Mouse (Mus musculus) limb, embryonic 10.5 days (tissue): ENCODE results near the gene Pard3. TPM values are rescaled to one million over a fixed set of nuclear protein-coding genes. Genes with fewer than 3 reads are reported as not detected.

Experiments used
- DNase-seq: peaks from one replicate; pipeline ENCODE4 v3.0.0-alpha.2; 2017; ENCODE audit warnings: low spot score
- H3K27ac ChIP-seq: fragments of 300-500 bp; sonication (generic); 2 replicates; pipeline ENCODE4 v1.5.1; 2016; ENCODE audit warnings: mild to moderate bottlenecking
- H3K27me3 ChIP-seq: fragments of 300-500 bp; sonication (generic); 2 replicates; pipeline ENCODE4 v1.6.1; 2016; ENCODE audit warnings: low read depth, mild to moderate bottlenecking; ENCODE audit not compliant: poor library complexity, severe bottlenecking
- H3K36me3 ChIP-seq: fragments of 300-500 bp; sonication (generic); 2 replicates; pipeline ENCODE4 v1.6.1; 2016; ENCODE audit warnings: mild to moderate bottlenecking, moderate library complexity
- H3K4me1 ChIP-seq: fragments of 300-500 bp; sonication (generic); 2 replicates; pipeline ENCODE4 v1.6.1; 2016
- H3K4me3 ChIP-seq: fragments of 300-500 bp; sonication (generic); 2 replicates; pipeline ENCODE4 v1.5.1; 2016; ENCODE audit warnings: mild to moderate bottlenecking, moderate library complexity
- H3K9me3 ChIP-seq: fragments of 300-500 bp; sonication (generic); replicated peaks from 2 replicates; pipeline ENCODE4 v1.6.1; 2016; ENCODE audit warnings: mild to moderate bottlenecking
- WGBS: fragments of 180-500 bp; shearing (Covaris S2); methylation state at CpG from one replicate; pipeline ENCODE4 v1.1.7; 2016; 5-methylcytosine and 5-hydroxymethylcytosine counted together
- polyA plus RNA-seq: library from polyadenylated mRNA; unstranded; fragments of >200 nt; fragmentation: Nextera tagmentation; extraction: Ambion mirVana; gene quantifications from 2 replicates; pipeline ENCODE4 v1.2.1, GENCODE M21; 2016

Gene Pard3
- polyA plus RNA-seq, 1 experiment from 2014 or later: 34.8 TPM

GRCm38 (mm10) chr8:127371326-127371949 is 307.7 kb downstream of the Pard3 start:
- DNase-seq: no peak
- Histone ChIP-seq H3K27ac (no peak overlapping the region), H3K27me3 (no peaks in the 10 kb centered on the region), H3K4me1 (peaks cover 3% of the 10 kb centered on the region), H3K4me3 (no peak overlapping the region), H3K9me3 (no peaks in the 10 kb centered on the region), H3K36me3 (peaks cover 36% of the 10 kb centered on the region)
- WGBS: 96% methylated on average over 16 of the region's 16 CpGs

GRCm38 (mm10) chr8:127377775-127378174 is 314.1 kb downstream of the Pard3 start:
- H3K9me3 ChIP-seq: no peaks in the 10 kb centered on the region
- no peak overlapping the region for H3K27ac ChIP-seq
- H3K36me3 ChIP-seq: peaks cover 24% of the 10 kb centered on the region
- no peak for DNase-seq
- peaks cover 35% of the 10 kb centered on the region for H3K4me1 ChIP-seq
- WGBS: 41% methylated on average over 2 of the region's 2 CpGs
- H3K27me3 ChIP-seq: no peaks in the 10 kb centered on the region
- H3K4me3 ChIP-seq: no peak overlapping the region

- Histone ChIP-seq H3K27ac (no peak overlapping the region), H3K4me1 (peaks cover 35% of the 10 kb centered on the region), H3K4me3 (no peak overlapping the region), H3K9me3 (no peaks in the 10 kb centered on the region), H3K27me3 (no peaks in the 10 kb centered on the region), H3K36me3 (peaks cover 34% of the 10 kb centered on the region)
- no peak for DNase-seq
- 78% methylated on average over 11 of the region's 11 CpGs for WGBS
Measured at GRCm38 (mm10) chr8:127378994-127379858, 315.5 kb downstream of the Pard3 start.

GRCm38 (mm10) chr8:127381259-127381658 is 317.6 kb downstream of the Pard3 start:
- DNase-seq: no peak
- Histone ChIP-seq H3K36me3 (peaks cover 45% of the 10 kb centered on the region), H3K27ac (no peak overlapping the region), H3K4me3 (no peak overlapping the region), H3K4me1 (peaks cover 34% of the 10 kb centered on the region), H3K9me3 (no peaks in the 10 kb centered on the region), H3K27me3 (no peaks in the 10 kb centered on the region)
- WGBS: 93% methylated on average over 3 of the region's 3 CpGs

GRCm38 (mm10) chr8:127392700-127393099 is 329.0 kb downstream of the Pard3 start:
- H3K27ac ChIP-seq: no peak overlapping the region
- no peak overlapping the region for H3K4me3 ChIP-seq
- peaks cover 59% of the 10 kb centered on the region for H3K36me3 ChIP-seq
- H3K9me3 ChIP-seq: no peaks in the 10 kb centered on the region
- no peaks in the 10 kb centered on the region for H3K27me3 ChIP-seq
- peaks cover 7% of the 10 kb centered on the region; the same call in 1 of the 2 replicates for H3K4me1 ChIP-seq
- no peak for DNase-seq

GRCm38 (mm10) chr8:127395488-127395887 is 331.8 kb downstream of the Pard3 start:
- H3K4me3 ChIP-seq: no peak overlapping the region
- no peak for DNase-seq
- peaks cover 7% of the 10 kb centered on the region; the same call in 1 of the 2 replicates for H3K4me1 ChIP-seq
- H3K9me3 ChIP-seq: no peaks in the 10 kb centered on the region
- H3K27me3 ChIP-seq: no peaks in the 10 kb centered on the region
- H3K36me3 ChIP-seq: peaks cover 54% of the 10 kb centered on the region
- H3K27ac ChIP-seq: no peak overlapping the region
- WGBS: 88% methylated on average over 4 of the region's 4 CpGs

DNA sequence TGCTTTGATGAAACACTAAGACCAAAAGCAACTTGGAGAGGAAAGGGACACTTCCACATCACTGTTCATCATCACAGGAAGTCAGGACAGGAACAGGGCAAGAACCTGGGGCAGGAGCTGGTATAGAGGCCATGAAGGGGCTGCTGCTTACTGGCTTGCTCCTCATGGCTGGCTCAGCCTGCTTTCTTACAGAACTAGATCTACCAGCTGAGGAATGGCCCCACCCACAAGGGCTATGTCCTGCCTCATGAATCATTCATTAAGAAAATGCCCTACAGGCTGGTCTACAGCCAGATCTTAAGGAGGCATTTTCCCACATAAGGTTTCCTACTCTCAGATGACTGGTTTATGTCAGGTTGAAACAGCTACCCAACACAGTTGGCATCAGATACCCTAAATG is 342.1 kb downstream of the Pard3 start:
- H3K27me3 ChIP-seq: no peaks in the 10 kb centered on the region
- H3K9me3 ChIP-seq: no peaks in the 10 kb centered on the region
- H3K27ac ChIP-seq: no peak overlapping the region
- peaks cover 32% of the 10 kb centered on the region for H3K36me3 ChIP-seq
- no peak for DNase-seq
- H3K4me3 ChIP-seq: no peak overlapping the region
- no peaks in the 10 kb centered on the region for H3K4me1 ChIP-seq

DNA sequence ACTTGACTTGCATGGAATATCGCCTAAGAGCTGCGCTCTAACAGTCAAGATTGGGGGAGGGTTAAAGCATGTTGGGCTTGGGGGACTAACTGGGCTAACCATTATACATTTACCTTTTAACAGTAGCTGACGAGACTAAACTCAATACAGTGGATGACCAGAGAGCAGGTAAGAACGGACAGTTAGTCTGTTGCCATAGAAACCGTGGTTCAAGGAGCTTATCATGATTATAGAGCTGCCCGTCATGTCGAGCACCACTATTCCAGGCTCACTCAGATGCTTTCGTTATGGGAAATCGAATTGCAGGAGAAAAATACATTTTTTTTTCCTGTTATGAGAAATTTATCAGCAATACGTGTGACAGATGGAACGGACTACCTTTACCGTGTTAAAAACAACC is 346.9 kb downstream of the Pard3 start:
- Histone ChIP-seq H3K9me3 (no peaks in the 10 kb centered on the region), H3K36me3 (peaks cover 30% of the 10 kb centered on the region), H3K27ac (no peak overlapping the region), H3K4me3 (no peak overlapping the region), H3K4me1 (peaks cover 4% of the 10 kb centered on the region; the same call in 1 of the 2 replicates), H3K27me3 (no peaks in the 10 kb centered on the region)
- WGBS: 91% methylated on average over 12 of the region's 12 CpGs
- no peak for DNase-seq

GRCm38 (mm10) chr8:127411190-127411848 is 347.6 kb downstream of the Pard3 start:
- Histone ChIP-seq H3K4me1 (peaks cover 4% of the 10 kb centered on the region; the same call in 1 of the 2 replicates), H3K36me3 (peaks cover 29% of the 10 kb centered on the region), H3K27me3 (no peaks in the 10 kb centered on the region), H3K4me3 (no peak overlapping the region), H3K9me3 (no peaks in the 10 kb centered on the region), H3K27ac (no peak overlapping the region)
- 75% methylated on average over 4 of the region's 4 CpGs for WGBS
- no peak for DNase-seq

DNA sequence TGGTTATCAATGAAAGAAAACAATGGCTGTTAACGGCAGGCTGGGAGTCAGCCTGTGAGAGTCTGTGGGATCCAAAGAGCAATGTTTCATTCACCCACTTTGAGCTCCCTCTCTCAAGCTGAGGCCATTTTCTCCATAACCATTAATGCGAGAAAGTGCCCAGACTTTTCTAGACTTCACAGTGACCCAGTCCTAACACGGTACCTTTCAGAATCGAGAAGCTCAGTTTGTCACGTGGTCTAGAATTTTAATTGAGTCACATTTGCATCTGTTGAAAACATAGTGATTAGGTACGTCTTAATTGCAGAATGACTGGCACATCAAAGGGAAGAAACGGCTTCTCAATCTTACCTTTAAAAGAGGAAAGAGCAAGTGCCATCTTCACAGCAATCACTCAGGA is 359.3 kb downstream of the Pard3 start:
- no peaks in the 10 kb centered on the region for H3K9me3 ChIP-seq
- whole genome bisulfite sequencing: 41% methylated on average over 7 of the region's 7 CpGs
- H3K4me1 ChIP-seq: peaks cover 13% of the 10 kb centered on the region
- H3K4me3 ChIP-seq: no peak overlapping the region
- no peak overlapping the region for H3K27ac ChIP-seq
- H3K36me3 ChIP-seq: peaks cover 56% of the 10 kb centered on the region
- peak; percentile 19 for DNase-seq
- H3K27me3 ChIP-seq: no peaks in the 10 kb centered on the region

DNA sequence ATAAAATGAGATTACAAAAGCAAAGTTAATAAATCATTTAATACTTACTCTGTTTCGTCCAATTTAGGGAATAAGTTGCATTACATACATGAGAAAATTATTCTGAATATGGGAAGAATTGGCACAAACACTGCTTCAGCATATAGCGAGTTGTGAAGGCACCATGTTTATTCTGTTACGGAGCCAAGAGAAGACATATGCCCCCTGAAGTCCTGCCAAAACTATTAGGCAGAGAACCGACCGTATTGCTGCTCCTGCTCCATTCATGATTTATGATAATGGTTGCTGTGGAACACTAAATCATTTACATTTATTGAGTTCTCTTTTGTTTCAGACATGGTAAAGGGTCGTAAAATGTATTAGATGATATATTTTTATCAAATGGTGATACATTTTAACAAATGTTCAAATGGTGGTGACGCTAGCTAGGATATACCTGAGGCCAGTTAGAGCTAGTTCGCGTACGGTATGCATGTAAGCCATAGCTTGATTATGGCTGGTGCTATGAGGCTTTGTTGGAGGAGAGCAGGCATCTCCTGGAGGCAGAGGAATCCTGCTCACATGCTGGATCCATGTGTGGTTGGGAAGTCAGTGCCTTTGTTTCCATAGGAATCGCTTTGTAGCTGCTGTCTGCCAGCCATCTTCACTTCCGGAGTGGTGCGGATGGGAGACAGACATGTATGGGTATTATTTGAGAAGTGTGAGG is 360.7 kb downstream of the Pard3 start:
- Histone ChIP-seq H3K9me3 (no peaks in the 10 kb centered on the region), H3K4me1 (peaks cover 9% of the 10 kb centered on the region), H3K36me3 (peaks cover 55% of the 10 kb centered on the region), H3K4me3 (no peak overlapping the region), H3K27ac (no peak overlapping the region), H3K27me3 (no peaks in the 10 kb centered on the region)
- DNase-seq: peak; percentile 25
- WGBS: 90% methylated on average over 13 of the region's 13 CpGs

DNA sequence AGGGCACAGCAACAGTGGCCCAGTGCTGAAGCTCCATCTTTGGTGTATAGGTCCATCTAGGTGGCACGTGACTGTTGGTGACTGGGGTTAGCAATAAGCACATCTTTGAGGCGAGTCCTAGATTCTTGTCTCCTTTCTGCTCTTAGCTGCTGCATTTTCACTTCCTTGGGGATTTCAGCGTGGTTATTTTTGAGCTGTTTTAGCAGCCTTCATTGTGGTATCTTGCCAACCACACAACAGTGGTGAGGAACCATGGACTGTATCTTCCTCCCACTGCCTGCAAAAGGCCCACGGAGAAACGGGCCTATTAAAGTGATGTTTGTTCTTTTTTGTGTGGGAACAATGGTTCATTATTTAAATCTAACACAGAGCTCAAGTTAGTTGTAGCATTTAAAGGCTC is 363.2 kb downstream of the Pard3 start:
- Histone ChIP-seq H3K4me3 (no peak overlapping the region), H3K4me1 (peaks cover 13% of the 10 kb centered on the region), H3K27ac (no peak overlapping the region), H3K36me3 (peaks cover 38% of the 10 kb centered on the region), H3K9me3 (no peaks in the 10 kb centered on the region), H3K27me3 (no peaks in the 10 kb centered on the region)
- WGBS: 92% methylated on average over 5 of the region's 5 CpGs
- DNase-seq: peak; percentile 23
